Mouse (Mus musculus) limb, embryonic 12.5 days (tissue): ENCODE measurements around the gene Evc. TPM values are rescaled to one million over a fixed set of nuclear protein-coding genes. Genes with fewer than 3 reads are reported as not detected.
A peak's percentile ranks its signal among the peaks of the same experiment; 100 is the strongest.

Source experiments
- ATAC-seq: fragments of 200-750 bp; cut with Nextera tagmentation; 2 replicates; pipeline ENCODE4 v1.8.0; 2017; ENCODE audit warnings: low read depth, moderate TSS enrichment; ENCODE audit not compliant: insufficient number of reproducible peaks, insufficient read depth, low FRiP score, low TSS enrichment
- H3K27ac ChIP-seq: fragments of 300-500 bp; sonication (generic); 2 replicates; pipeline ENCODE4 v1.5.1; 2016; ENCODE audit warnings: mild to moderate bottlenecking, moderate library complexity
- H3K27me3 ChIP-seq: fragments of 300-500 bp; sonication (generic); 2 replicates; pipeline ENCODE4 v1.6.1; 2016; ENCODE audit warnings: mild to moderate bottlenecking, moderate library complexity
- H3K36me3 ChIP-seq: fragments of 300-500 bp; sonication (generic); 2 replicates; pipeline ENCODE4 v1.6.1; 2016; ENCODE audit warnings: mild to moderate bottlenecking, moderate library complexity
- H3K4me1 ChIP-seq: fragments of 300-500 bp; sonication (generic); replicated peaks from 2 replicates; pipeline ENCODE4 v1.6.1; 2016
- H3K4me2 ChIP-seq: fragments of 300-500 bp; sonication (generic); 2 replicates; pipeline ENCODE4 v1.6.1; 2016; ENCODE audit warnings: mild to moderate bottlenecking, moderate library complexity
- H3K4me3 ChIP-seq: fragments of 300-500 bp; sonication (generic); replicated peaks from 2 replicates; pipeline ENCODE4 v1.5.1; 2016; ENCODE audit warnings: mild to moderate bottlenecking
- H3K9ac ChIP-seq: fragments of 300-500 bp; sonication (generic); replicated peaks from 2 replicates; pipeline ENCODE4 v1.6.1; 2016; ENCODE audit warnings: mild to moderate bottlenecking, moderate library complexity
- H3K9me3 ChIP-seq: fragments of 300-500 bp; sonication (generic); 2 replicates; pipeline ENCODE4 v1.6.1; 2016; ENCODE audit warnings: mild to moderate bottlenecking, moderate library complexity
- WGBS: fragments of 180-500 bp; shearing (Covaris S2); methylation state at CpG from one replicate; pipeline ENCODE4 v1.1.7; 2016; 5-methylcytosine and 5-hydroxymethylcytosine counted together
- polyA plus RNA-seq: library from polyadenylated mRNA; unstranded; fragments of >200 nt; fragmentation: Nextera tagmentation; extraction: Ambion mirVana; gene quantifications from 2 replicates; pipeline ENCODE4 v1.2.1, GENCODE M21; 2016

Evc gene
- polyA plus RNA-seq, 1 experiment from 2014 or later, result 37.6 TPM

DNA sequence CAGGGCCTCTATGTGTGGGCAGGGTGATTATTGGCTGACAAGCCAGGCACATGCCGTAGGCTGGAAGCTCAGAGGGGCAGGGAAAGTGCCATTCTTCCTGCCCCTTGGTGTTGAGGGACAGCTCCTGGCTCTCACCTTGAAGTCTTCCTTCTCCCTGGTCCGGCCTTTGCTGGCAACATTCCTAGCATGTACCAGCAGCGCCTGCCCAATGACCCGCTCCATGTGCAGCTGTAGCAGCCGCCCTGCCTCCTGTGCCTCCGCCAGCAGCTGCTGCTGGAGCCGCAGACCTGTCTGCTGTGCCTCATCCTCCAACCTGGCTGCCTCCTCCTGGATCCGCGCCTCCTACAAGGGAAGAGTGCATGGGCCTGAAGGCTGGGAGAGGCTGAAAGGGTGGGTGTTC lies 26.7 kb downstream of the Evc start:
- no peak overlapping the region for H3K4me3 ChIP-seq
- no peak overlapping the region for H3K9ac ChIP-seq
- peaks cover 100% of the 10 kb centered on the region for H3K36me3 ChIP-seq
- no peaks in the 10 kb centered on the region for H3K27me3 ChIP-seq
- no peak for ATAC-seq
- no peaks in the 10 kb centered on the region for H3K4me1 ChIP-seq
- WGBS, result 83% methylated on average over 9 of the region's 9 CpGs
- peaks cover 4% of the 10 kb centered on the region; the same call in 1 of the 2 replicates for H3K9me3 ChIP-seq
- H3K27ac ChIP-seq, result no peak overlapping the region
- no peak overlapping the region for H3K4me2 ChIP-seq

DNA sequence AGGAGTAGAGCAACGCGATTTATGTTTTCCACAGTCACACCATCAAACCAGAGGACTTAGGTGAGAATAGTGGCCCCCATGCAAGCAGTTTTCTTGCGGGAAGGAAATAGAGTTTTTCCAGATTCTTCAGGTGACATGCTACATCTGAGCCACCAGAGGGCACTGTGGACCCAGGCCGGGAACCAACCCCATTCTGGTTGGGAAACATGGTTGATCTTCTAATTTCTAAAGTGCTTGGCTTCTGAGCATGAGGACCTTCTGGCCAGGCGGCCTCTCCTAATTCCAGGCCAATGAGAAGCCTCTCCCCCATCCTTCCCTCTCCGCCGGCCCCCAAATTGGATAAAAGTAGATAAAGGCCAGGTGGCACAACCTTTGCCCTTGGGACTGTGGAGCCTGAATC lies 38.3 kb downstream of the Evc start:
- WGBS, result 26% methylated on average over 7 of the region's 7 CpGs
- H3K36me3 ChIP-seq, result peaks cover 40% of the 10 kb centered on the region
- no peaks in the 10 kb centered on the region for H3K27me3 ChIP-seq
- no peak overlapping the region for H3K27ac ChIP-seq
- no peak overlapping the region for H3K4me2 ChIP-seq
- H3K4me1 ChIP-seq, result no peaks in the 10 kb centered on the region
- H3K4me3 ChIP-seq, result no peak overlapping the region
- ATAC-seq, result no peak
- H3K9me3 ChIP-seq, result no peaks in the 10 kb centered on the region
- H3K9ac ChIP-seq, result no peak overlapping the region

DNA sequence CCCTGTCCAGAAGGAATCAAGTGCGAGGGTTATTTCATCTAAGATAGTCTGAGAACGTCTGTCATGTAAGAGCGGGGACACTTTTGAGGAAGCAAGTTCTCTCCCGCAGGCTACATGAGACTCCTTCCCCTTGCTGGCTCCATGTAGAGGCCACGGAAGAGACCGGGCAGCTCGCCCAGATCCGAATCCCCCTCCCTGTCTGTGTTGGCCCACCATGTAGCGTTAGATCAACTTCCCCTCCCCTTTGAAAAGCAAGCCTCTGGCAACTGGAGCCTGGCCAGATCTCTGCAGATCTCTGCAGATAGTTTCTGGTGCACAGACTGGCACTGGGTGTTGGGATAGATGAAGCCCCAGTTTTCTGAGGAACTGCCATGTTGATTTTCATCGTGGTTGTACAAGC lies 40.0 kb downstream of the Evc start:
- 82% methylated on average over 10 of the region's 10 CpGs for WGBS
- Histone ChIP-seq H3K27ac (no peak overlapping the region), H3K4me1 (no peaks in the 10 kb centered on the region), H3K4me2 (no peak overlapping the region), H3K9ac (no peak overlapping the region), H3K4me3 (no peak overlapping the region), H3K9me3 (no peaks in the 10 kb centered on the region), H3K27me3 (no peaks in the 10 kb centered on the region), H3K36me3 (peaks cover 28% of the 10 kb centered on the region)
- no peak for ATAC-seq

DNA sequence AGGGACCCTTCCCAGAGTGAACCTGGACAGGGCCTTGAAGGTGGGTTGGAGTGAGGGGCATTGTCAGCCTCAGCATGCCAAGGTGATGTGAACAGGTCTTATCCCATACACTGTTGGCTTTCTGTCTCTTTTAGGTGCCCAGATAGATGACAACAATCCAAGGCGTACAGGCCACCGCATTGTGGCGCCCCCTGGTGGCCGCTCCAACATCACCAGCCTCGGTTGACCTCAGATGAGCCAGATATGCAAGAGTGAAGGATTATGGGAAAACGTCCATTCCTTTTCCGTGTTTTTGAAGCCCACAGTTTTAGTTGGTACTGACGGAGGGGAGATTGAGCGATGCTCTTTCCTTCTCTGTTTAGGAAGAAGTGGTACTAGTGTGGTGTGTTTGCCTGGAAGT lies 45.7 kb downstream of the Evc start:
- Histone ChIP-seq H3K9ac (no peak overlapping the region), H3K9me3 (no peaks in the 10 kb centered on the region), H3K36me3 (no peaks in the 10 kb centered on the region), H3K4me3 (no peak overlapping the region), H3K4me1 (no peaks in the 10 kb centered on the region), H3K27me3 (no peaks in the 10 kb centered on the region), H3K27ac (no peak overlapping the region), H3K4me2 (no peak overlapping the region)
- no peak for ATAC-seq
- 65% methylated on average over 9 of the region's 9 CpGs for WGBS

DNA sequence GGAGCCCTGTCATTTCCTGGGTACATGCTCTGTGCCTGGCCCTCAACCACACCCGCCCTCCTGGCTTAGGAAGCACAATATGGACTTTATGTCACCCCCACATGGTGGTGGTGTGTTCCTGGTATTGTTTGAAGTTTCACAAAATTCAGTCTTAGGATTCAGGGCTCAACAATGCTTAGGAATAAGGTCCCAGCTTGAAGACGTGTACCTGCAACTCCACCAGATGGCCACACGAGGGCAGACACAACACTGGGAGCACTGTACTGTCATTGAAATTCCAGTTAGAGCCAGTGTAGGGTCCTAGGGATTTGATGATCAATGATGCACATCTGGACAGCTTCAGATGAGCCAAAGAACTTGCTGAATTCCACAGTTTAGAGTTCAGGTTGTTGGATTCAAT lies 47.5 kb downstream of the Evc start:
- H3K4me2 ChIP-seq, result no peak overlapping the region
- 20% methylated on average over 3 of the region's 3 CpGs for WGBS
- H3K4me1 ChIP-seq, result no peaks in the 10 kb centered on the region
- H3K36me3 ChIP-seq, result no peaks in the 10 kb centered on the region
- no peaks in the 10 kb centered on the region for H3K9me3 ChIP-seq
- H3K9ac ChIP-seq, result no peak overlapping the region
- H3K27ac ChIP-seq, result no peak overlapping the region
- H3K27me3 ChIP-seq, result no peaks in the 10 kb centered on the region
- no peak overlapping the region for H3K4me3 ChIP-seq
- no peak for ATAC-seq

DNA sequence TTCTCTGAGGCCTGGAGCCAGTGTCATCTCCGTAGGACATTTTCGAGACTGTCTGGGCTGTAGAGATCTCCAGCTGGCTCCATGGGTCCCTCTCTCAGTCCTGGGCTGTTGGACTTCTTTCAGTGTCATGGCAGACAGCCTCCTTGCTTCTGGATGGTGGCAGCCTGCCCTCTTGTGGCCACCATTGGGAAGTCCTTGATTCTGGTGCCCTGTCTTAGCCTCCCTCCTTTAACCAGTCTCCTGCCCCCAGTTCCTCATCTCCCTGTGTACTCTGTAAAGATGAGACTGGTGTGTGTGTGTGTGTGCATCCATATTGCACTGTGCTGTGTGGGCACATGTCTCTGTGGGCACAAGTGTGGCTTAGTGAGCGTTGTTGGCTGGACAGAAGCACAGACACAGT lies 48.3 kb downstream of the Evc start:
- H3K4me2 ChIP-seq, result no peak overlapping the region
- H3K4me1 ChIP-seq, result no peaks in the 10 kb centered on the region
- H3K27me3 ChIP-seq, result no peaks in the 10 kb centered on the region
- no peak overlapping the region for H3K4me3 ChIP-seq
- peak; percentile 61; the same call in 1 of the 2 replicates for ATAC-seq
- H3K9me3 ChIP-seq, result no peaks in the 10 kb centered on the region
- no peak overlapping the region for H3K27ac ChIP-seq
- WGBS, result 79% methylated on average over 3 of the region's 3 CpGs
- no peaks in the 10 kb centered on the region for H3K36me3 ChIP-seq
- no peak overlapping the region for H3K9ac ChIP-seq

DNA sequence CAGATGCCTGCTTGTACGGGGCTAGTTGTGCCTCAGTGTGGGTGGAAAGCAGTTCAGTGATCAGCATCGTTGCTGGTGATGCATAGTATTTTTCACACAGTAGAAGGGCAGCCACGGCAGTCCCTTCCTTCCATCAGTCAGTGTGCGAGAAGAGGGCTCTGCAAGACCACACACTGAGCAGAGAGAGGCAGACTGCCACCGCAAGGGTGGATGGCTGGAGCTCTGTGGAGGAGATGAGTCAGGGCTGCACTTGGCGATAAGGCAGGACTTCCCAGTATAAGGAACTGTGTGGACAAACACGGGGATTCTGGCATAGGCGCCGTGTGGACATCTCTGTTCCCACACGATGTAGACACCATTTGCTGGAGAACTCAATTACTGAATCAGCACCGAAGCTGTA lies 55.7 kb downstream of the Evc start:
- 91% methylated on average over 11 of the region's 11 CpGs for WGBS
- H3K36me3 ChIP-seq, result no peaks in the 10 kb centered on the region

DNA sequence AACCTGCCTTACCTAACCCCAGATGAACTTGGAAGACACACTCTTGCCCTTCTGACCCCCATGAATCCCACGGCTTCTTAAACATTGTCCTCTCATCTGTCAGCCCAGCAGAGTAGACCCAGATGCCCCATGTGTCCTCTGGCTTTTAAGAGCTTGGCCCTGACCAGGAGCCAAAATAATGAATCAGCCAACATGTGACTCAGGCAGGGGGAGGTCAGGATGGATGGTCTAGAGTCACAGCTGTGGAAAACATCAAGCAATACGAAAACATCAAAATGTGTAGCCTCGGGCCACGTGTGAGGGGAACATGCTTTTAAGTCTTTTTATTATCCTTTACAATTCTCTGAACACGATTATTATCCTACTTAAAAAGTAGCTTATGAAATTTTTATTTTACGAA lies 72.9 kb downstream of the Evc start:
- H3K9me3 ChIP-seq, result no peaks in the 10 kb centered on the region
- no peak overlapping the region for H3K4me2 ChIP-seq
- no peak overlapping the region for H3K4me3 ChIP-seq
- 0 out of 2 replicates have a peak, but pooled peaks cover 6% of the 10 kb centered on the region for H3K4me1 ChIP-seq
- no peak overlapping the region for H3K27ac ChIP-seq
- ATAC-seq, result no peak
- H3K27me3 ChIP-seq, result no peaks in the 10 kb centered on the region
- WGBS, result 45% methylated on average over 6 of the region's 6 CpGs
- H3K9ac ChIP-seq, result no peak overlapping the region
- no peaks in the 10 kb centered on the region for H3K36me3 ChIP-seq

More for the DNA sequence above, 55.7 kb downstream of the Evc start:
- no peak for ATAC-seq
- H3K9ac ChIP-seq, result no peak overlapping the region
- no peaks in the 10 kb centered on the region for H3K4me1 ChIP-seq
- H3K4me3 ChIP-seq, result no peak overlapping the region
- no peaks in the 10 kb centered on the region for H3K9me3 ChIP-seq
- no peak overlapping the region for H3K27ac ChIP-seq
- no peak overlapping the region for H3K4me2 ChIP-seq
- no peaks in the 10 kb centered on the region for H3K27me3 ChIP-seq

DNA sequence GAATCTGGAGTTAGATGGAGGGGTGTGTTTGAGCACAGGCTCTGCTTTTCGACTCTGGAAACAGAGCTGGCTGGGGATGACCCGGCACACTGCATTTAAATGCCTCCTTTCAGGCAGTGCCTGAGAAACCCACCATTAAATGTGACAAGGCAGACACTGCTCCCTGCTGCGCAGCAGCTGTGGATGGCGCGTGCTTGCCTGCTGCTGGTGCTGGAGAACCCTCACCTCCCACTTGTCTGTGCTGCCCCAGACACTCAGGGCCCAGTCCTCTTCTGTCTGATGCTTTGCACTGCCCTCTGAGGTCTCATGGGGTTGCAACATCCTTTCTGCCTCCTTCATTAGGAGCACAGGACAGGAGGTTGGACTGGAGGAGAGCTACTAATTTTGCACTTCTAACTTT lies 75.0 kb downstream of the Evc start:
- 74% methylated on average over 5 of the region's 5 CpGs for WGBS

DNA sequence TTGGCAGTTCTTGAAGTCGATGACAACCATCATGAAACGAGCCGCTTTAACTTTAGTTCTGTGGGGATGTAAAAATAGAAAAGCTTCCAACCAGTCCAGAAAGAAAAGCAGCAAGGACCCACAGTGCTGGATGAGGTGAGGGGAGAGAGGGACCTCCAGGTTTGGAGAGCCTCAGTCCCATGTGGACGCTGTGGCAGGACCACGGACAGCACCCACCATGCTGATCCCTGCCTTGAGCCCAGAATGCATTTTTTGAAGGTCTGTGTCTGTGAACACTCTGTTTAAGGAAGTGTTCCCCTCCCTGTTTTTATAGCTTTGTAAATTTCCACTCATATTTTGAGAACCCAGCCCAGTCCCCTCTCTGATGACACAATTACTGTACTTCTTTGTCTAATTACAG lies 79.5 kb downstream of the Evc start:
- H3K4me2 ChIP-seq, result no peak overlapping the region
- no peaks in the 10 kb centered on the region for H3K36me3 ChIP-seq
- H3K27ac ChIP-seq, result no peak overlapping the region
- H3K9ac ChIP-seq, result no peak overlapping the region
- no peaks in the 10 kb centered on the region for H3K9me3 ChIP-seq
- H3K4me1 ChIP-seq, result no peaks in the 10 kb centered on the region
- no peak for ATAC-seq
- H3K27me3 ChIP-seq, result no peaks in the 10 kb centered on the region
- H3K4me3 ChIP-seq, result no peak overlapping the region
- 50% methylated on average over 5 of the region's 5 CpGs for WGBS

More for the DNA sequence above, 75.0 kb downstream of the Evc start:
- H3K4me2 ChIP-seq, result no peak overlapping the region
- H3K4me1 ChIP-seq, result 0 out of 2 replicates have a peak, but pooled peaks cover 6% of the 10 kb centered on the region
- no peak overlapping the region for H3K27ac ChIP-seq
- H3K36me3 ChIP-seq, result no peaks in the 10 kb centered on the region
- H3K4me3 ChIP-seq, result no peak overlapping the region
- no peaks in the 10 kb centered on the region for H3K9me3 ChIP-seq
- no peak overlapping the region for H3K9ac ChIP-seq
- no peaks in the 10 kb centered on the region for H3K27me3 ChIP-seq
- ATAC-seq, result no peak

DNA sequence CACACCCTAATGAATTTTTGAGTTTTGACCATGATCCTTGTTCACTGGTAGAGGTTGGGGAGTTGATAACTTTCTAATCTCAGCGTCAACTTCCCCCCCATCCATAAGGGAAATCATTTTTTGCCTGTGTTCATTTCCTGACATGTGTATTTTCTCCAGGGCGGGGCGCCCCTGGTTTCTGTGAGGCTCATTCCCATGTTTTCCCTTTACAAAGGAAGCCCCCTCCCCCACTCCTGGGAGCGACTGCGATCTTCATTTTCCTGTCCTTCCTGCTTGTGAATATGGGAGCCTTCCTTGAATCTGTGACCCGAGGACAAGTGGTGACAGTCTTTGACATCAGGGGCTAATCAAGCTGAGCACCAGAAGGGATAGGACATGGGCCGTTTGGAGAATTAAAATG lies 79.9 kb downstream of the Evc start:
- no peak overlapping the region for H3K27ac ChIP-seq
- no peak overlapping the region for H3K4me3 ChIP-seq
- H3K27me3 ChIP-seq, result no peaks in the 10 kb centered on the region
- H3K36me3 ChIP-seq, result no peaks in the 10 kb centered on the region
- ATAC-seq, result no peak
- WGBS, result 72% methylated on average over 7 of the region's 7 CpGs
- H3K9me3 ChIP-seq, result no peaks in the 10 kb centered on the region
- no peak overlapping the region for H3K9ac ChIP-seq
- H3K4me2 ChIP-seq, result no peak overlapping the region
- no peaks in the 10 kb centered on the region for H3K4me1 ChIP-seq

DNA sequence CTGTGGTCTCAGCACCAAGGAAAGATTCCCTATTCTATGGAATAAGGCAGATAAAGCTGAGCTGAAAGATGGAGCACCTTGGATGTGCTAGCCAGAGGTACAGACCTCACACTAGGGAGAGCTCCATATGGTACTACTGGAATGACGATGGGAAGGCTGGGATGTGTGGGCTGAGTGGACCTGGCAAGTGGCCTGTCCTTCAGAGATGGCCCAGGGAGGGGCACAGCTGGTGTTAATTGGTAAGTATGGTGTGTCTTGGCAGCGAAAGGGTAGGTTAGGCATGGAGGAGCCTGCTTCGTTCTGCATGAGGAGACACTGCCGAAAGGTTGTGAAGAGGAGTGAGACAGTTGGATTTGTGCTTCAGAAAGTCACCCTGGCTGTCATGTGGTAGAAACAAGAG lies 82.2 kb downstream of the Evc start:
- no peaks in the 10 kb centered on the region for H3K36me3 ChIP-seq
- no peaks in the 10 kb centered on the region for H3K4me1 ChIP-seq
- WGBS, result 90% methylated on average over 4 of the region's 4 CpGs
- H3K4me2 ChIP-seq, result no peak overlapping the region
- no peak overlapping the region for H3K27ac ChIP-seq
- no peak for ATAC-seq
- no peak overlapping the region for H3K9ac ChIP-seq
- H3K9me3 ChIP-seq, result no peaks in the 10 kb centered on the region
- H3K27me3 ChIP-seq, result no peaks in the 10 kb centered on the region
- H3K4me3 ChIP-seq, result no peak overlapping the region
